Mouse (Mus musculus) heart, adult 2 months (tissue): ENCODE measurements around the gene Gucy2g.

ENCODE experiments used
- CTCF ChIP-seq: fragments of 200-600 bp; IDR thresholded peaks from 2 replicates; pipeline ENCODE4 v1.8.1; 2022; ENCODE audit warnings: antibody characterized with exemption, mild to moderate bottlenecking, moderate library complexity
- POLR2A ChIP-seq: fragments of 200-500 bp; IDR thresholded peaks from 2 replicates; pipeline ENCODE4 v1.6.1; 2011; ENCODE audit warnings: mild to moderate bottlenecking, low read depth, low read length, control low read depth; ENCODE audit not compliant: insufficient read depth

DNA sequence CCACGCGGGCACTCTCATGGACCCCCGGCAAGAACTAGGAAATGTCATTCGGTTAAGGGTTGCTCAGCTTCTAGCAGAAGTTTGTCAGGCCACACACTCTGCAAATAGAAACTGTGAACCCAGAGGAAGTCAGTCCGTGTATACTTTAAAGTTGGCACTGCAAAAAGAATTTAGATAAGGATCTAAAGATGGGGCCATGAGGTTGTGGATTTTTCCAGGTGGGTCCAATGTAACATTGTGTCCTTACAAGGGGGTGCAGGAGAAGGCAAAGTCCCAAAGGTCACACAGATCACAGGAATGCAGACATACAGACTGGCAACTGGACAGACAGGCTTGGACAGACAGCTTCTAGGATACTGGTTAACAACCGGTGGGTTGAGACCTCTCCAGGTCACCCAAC, 92.9 kb downstream of the Gucy2g start:
- TF ChIP-seq CTCF: no peak
- TF ChIP-seq POLR2A: no peak
